Mouse (Mus musculus): ENCODE measurements around the gene Smpd2. TPM values are rescaled to one million over a fixed set of nuclear protein-coding genes. Genes with fewer than 3 reads are reported as not detected.

The Smpd2 gene
- 10 to 100 TPM; 25.9 to 27.6 TPM for total RNA-seq (2021)

- DNase-seq (ENCODE audit: extremely low spot score in 1 of 2, low spot score in 1 of 2) = peak; percentile 81 to 85
Observed at GRCm38 (mm10) chr10:41489708-41490517, at the start of gene Smpd2, which contains the start of gene Ppil6. Gene Smpd2 (minus strand): TSS chr10:41490369. Gene Ppil6 (plus strand): TSS chr10:41490439.

GRCm38 (mm10) chr10:41538986-41539385 lies 48.8 kb upstream of the Smpd2 start:
- DNase-seq (ENCODE audit: extremely low spot score in 1 of 2, low spot score in 1 of 2) = no peak

GRCm38 (mm10) chr10:41537983-41538330 lies 47.8 kb upstream of the Smpd2 start:
- DNase-seq (ENCODE audit: extremely low spot score in 1 of 2, low spot score in 1 of 2) = no peak

GRCm38 (mm10) chr10:41537226-41537982 lies 47.2 kb upstream of the Smpd2 start:
- DNase-seq (ENCODE audit: extremely low spot score in 1 of 2, low spot score in 1 of 2) = no peak

GRCm38 (mm10) chr10:41536714-41537113 lies 46.5 kb upstream of the Smpd2 start:
- DNase-seq (ENCODE audit: extremely low spot score in 1 of 2, low spot score in 1 of 2) = no peak

- DNase-seq (ENCODE audit: extremely low spot score in 1 of 2, low spot score in 1 of 2) = no peak
Observed at GRCm38 (mm10) chr10:41535991-41536390, 45.8 kb upstream of the Smpd2 start.

GRCm38 (mm10) chr10:41529972-41530371 lies 39.8 kb upstream of the Smpd2 start:
- no peak for DNase-seq (ENCODE audit: extremely low spot score in 1 of 2, low spot score in 1 of 2)

- no peak for DNase-seq (ENCODE audit: extremely low spot score in 1 of 2, low spot score in 1 of 2)
Observed at GRCm38 (mm10) chr10:41525696-41526095, 35.5 kb upstream of the Smpd2 start.

- DNase-seq (ENCODE audit: extremely low spot score in 1 of 2, low spot score in 1 of 2) = no peak
Observed at GRCm38 (mm10) chr10:41523386-41523785, 33.2 kb upstream of the Smpd2 start.

GRCm38 (mm10) chr10:41520410-41520673 lies 30.2 kb upstream of the Smpd2 start:
- DNase-seq (ENCODE audit: extremely low spot score in 1 of 2, low spot score in 1 of 2) = no peak

- peak in 1 of 2 experiments; percentile 40 for DNase-seq (ENCODE audit: extremely low spot score in 1 of 2, low spot score in 1 of 2)
Observed at GRCm38 (mm10) chr10:41519640-41520409, 29.7 kb upstream of the Smpd2 start.

- peak; percentile 84 to 91 for DNase-seq (ENCODE audit: extremely low spot score in 1 of 2, low spot score in 1 of 2)
Observed at GRCm38 (mm10) chr10:41518981-41519618, 28.9 kb upstream of the Smpd2 start, which contains the start of gene Cd164. Gene Cd164 (plus strand): TSS chr10:41519414.

GRCm38 (mm10) chr10:41518508-41518980 lies 28.4 kb upstream of the Smpd2 start:
- peak in 1 of 2 experiments; percentile 45 for DNase-seq (ENCODE audit: extremely low spot score in 1 of 2, low spot score in 1 of 2)

GRCm38 (mm10) chr10:41514921-41515320 lies 24.8 kb upstream of the Smpd2 start:
- DNase-seq (ENCODE audit: extremely low spot score in 1 of 2, low spot score in 1 of 2) = no peak

GRCm38 (mm10) chr10:41514301-41514700 lies 24.1 kb upstream of the Smpd2 start:
- no peak for DNase-seq (ENCODE audit: extremely low spot score in 1 of 2, low spot score in 1 of 2)

GRCm38 (mm10) chr10:41509160-41509559 lies 19.0 kb upstream of the Smpd2 start:
- no peak for DNase-seq (ENCODE audit: extremely low spot score in 1 of 2, low spot score in 1 of 2)

GRCm38 (mm10) chr10:41505446-41505845 lies 15.3 kb upstream of the Smpd2 start:
- peak in 1 of 2 experiments; percentile 50 for DNase-seq (ENCODE audit: extremely low spot score in 1 of 2, low spot score in 1 of 2)

GRCm38 (mm10) chr10:41504996-41505395 lies 14.8 kb upstream of the Smpd2 start:
- no peak for DNase-seq (ENCODE audit: extremely low spot score in 1 of 2, low spot score in 1 of 2)

GRCm38 (mm10) chr10:41500941-41501340 lies 10.8 kb upstream of the Smpd2 start:
- no peak for DNase-seq (ENCODE audit: extremely low spot score in 1 of 2, low spot score in 1 of 2)

GRCm38 (mm10) chr10:41491111-41491510 lies 942 bp upstream of the Smpd2 start:
- no peak for DNase-seq (ENCODE audit: extremely low spot score in 1 of 2, low spot score in 1 of 2)
